Mouse (Mus musculus) intestine, postnatal 0 days (tissue): ENCODE results near the gene Aloxe3. TPM values are rescaled to one million over a fixed set of nuclear protein-coding genes. Genes with fewer than 3 reads are reported as not detected.

Experiments
- ATAC-seq: fragments of 200-750 bp; cut with Nextera tagmentation; 2 replicates; pipeline ENCODE4 v1.8.0; 2017; ENCODE audit warnings: mild to moderate bottlenecking, moderate TSS enrichment, moderate library complexity
- H3K27ac ChIP-seq: fragments of 300-500 bp; sonication (generic); 2 replicates; pipeline ENCODE4 v1.5.1; 2014; ENCODE audit warnings: mild to moderate bottlenecking, low read depth, low read length, moderate library complexity
- H3K27me3 ChIP-seq: fragments of 300-500 bp; sonication (generic); replicated peaks from 2 replicates; pipeline ENCODE4 v1.6.1; 2014; ENCODE audit warnings: low read length, mixed read lengths; ENCODE audit not compliant: control insufficient read depth, insufficient read depth
- H3K36me3 ChIP-seq: fragments of 300-500 bp; sonication (generic); 2 replicates; pipeline ENCODE4 v1.6.1; 2014; ENCODE audit warnings: mild to moderate bottlenecking, moderate library complexity; ENCODE audit not compliant: control insufficient read depth, insufficient read depth
- H3K4me1 ChIP-seq: fragments of 300-500 bp; sonication (generic); replicated peaks from 2 replicates; pipeline ENCODE4 v1.6.1; 2014; ENCODE audit warnings: antibody characterized with exemption, low read length, mixed read lengths; ENCODE audit not compliant: control insufficient read depth, insufficient read depth
- H3K4me2 ChIP-seq: fragments of 300-500 bp; sonication (generic); replicated peaks from 2 replicates; pipeline ENCODE4 v1.6.1; 2014; ENCODE audit warnings: low read depth, mild to moderate bottlenecking, moderate library complexity
- H3K4me3 ChIP-seq: fragments of 300-500 bp; sonication (generic); 2 replicates; pipeline ENCODE4 v1.5.1; 2014; ENCODE audit warnings: low read depth, low read length
- H3K9ac ChIP-seq: fragments of 300-500 bp; sonication (generic); 2 replicates; pipeline ENCODE4 v1.6.1; 2014; ENCODE audit warnings: mild to moderate bottlenecking, low read depth, low read length
- H3K9me3 ChIP-seq: fragments of 300-500 bp; sonication (generic); 2 replicates; pipeline ENCODE4 v1.6.1; 2016; ENCODE audit warnings: mixed run types; ENCODE audit not compliant: control insufficient read depth
- CTCF ChIP-seq: sonication (generic); IDR thresholded peaks from 2 replicates; pipeline ENCODE4 v1.5.1; 2016; ENCODE audit warnings: low read depth, mild to moderate bottlenecking, control low read depth, antibody characterized with exemption, moderate library complexity
- WGBS: fragments of 180-500 bp; shearing (Covaris S2); extraction: QIAGEN DNeasy Blood & Tissue Kit; methylation state at CpG from one replicate; pipeline ENCODE4 v1.1.7; 2014; 5-methylcytosine and 5-hydroxymethylcytosine counted together
- polyA plus RNA-seq: library from polyadenylated mRNA; unstranded; fragments of >200 nt; fragmentation: Nextera tagmentation; extraction: Ambion mirVana; gene quantifications from 2 replicates; pipeline ENCODE4 v1.2.1, GENCODE M21; 2015

The Aloxe3 gene
- polyA plus RNA-seq: 0.31 and 0.82 TPM in 2 replicates

DNA sequence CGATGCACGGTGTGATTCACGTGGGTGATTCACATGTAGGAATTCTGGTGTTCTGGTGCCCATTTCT lies at the start of gene Aloxe3:
Gene Aloxe3, plus strand, starts transcription at position 45 of the 67 bp plus-strand sequence.
- peak within 1 kb of the TSS; percentile 90 for H3K4me2 ChIP-seq
- peak within 1 kb of the TSS; percentile 70 for H3K27ac ChIP-seq
- TF ChIP-seq CTCF: no peak
- H3K4me1 ChIP-seq: 0 out of 2 replicates have a peak, but pooled peaks cover 6% of the 10 kb centered on the region
- peaks cover 7% of the 10 kb centered on the region; the same call in 1 of the 2 replicates for H3K27me3 ChIP-seq
- H3K4me3 ChIP-seq: peak within 1 kb of the TSS; percentile 65
- ATAC-seq: no peak
- no peaks in the 10 kb centered on the region for H3K9me3 ChIP-seq
- H3K36me3 ChIP-seq: no peaks in the 10 kb centered on the region
- 4% methylated on average over 3 of the region's 3 CpGs for WGBS
- peak within 1 kb of the TSS; percentile 40 for H3K9ac ChIP-seq

DNA sequence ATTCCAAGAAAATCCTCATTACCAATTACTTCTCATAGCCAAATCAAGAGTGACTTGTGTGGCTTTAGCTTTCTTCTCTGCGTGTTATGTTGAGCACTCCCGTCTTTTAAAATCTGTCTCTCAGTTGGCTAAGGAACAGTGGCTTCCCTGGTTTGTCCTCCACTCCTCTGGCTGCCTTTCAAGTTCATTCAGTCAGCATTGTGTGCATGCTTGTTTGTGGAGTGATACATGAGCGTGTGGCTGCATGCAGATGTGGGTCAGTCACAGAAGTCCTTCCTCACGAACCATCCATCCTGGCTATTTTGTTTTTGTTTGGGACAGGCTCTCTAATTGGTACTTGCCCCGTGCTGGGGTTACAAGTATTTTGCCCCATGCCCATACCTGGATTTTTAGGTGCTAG lies 49.1 kb upstream of the Aloxe3 start:
- Histone ChIP-seq H3K9ac (no peak overlapping the region), H3K4me1 (no peaks in the 10 kb centered on the region), H3K4me3 (no peak overlapping the region), H3K36me3 (no peaks in the 10 kb centered on the region), H3K4me2 (no peak overlapping the region), H3K9me3 (no peaks in the 10 kb centered on the region), H3K27ac (no peak overlapping the region), H3K27me3 (no peaks in the 10 kb centered on the region)
- no peak for TF ChIP-seq CTCF
- no peak for ATAC-seq
- 85% methylated on average over 5 of the region's 5 CpGs for WGBS

DNA sequence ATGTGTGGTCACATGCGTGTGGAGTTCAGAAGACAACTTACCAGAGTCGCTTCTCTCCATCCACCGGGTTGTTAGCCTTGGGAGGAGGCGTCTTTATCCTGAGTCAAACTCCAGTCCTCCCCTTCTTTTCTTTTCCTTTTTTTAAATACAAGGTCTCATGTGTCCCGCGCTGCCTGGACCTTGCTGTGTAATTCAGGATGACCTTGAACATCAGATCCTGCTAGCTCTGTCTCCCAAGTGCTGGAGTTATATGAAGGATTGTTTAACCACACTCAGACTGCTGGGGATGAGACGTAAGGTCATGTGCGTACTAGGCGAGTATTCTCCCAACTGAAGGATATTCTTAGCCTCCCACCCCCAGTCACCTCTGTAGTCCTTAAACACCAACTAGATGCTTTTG lies 48.4 kb upstream of the Aloxe3 start:
- no peak overlapping the region for H3K4me2 ChIP-seq
- no peak for TF ChIP-seq CTCF
- no peaks in the 10 kb centered on the region for H3K4me1 ChIP-seq
- no peak for ATAC-seq
- WGBS: 71% methylated on average over 9 of the region's 9 CpGs
- no peaks in the 10 kb centered on the region for H3K9me3 ChIP-seq
- no peak overlapping the region for H3K4me3 ChIP-seq
- no peak overlapping the region for H3K9ac ChIP-seq
- no peaks in the 10 kb centered on the region for H3K27me3 ChIP-seq
- H3K36me3 ChIP-seq: no peaks in the 10 kb centered on the region
- no peak overlapping the region for H3K27ac ChIP-seq

DNA sequence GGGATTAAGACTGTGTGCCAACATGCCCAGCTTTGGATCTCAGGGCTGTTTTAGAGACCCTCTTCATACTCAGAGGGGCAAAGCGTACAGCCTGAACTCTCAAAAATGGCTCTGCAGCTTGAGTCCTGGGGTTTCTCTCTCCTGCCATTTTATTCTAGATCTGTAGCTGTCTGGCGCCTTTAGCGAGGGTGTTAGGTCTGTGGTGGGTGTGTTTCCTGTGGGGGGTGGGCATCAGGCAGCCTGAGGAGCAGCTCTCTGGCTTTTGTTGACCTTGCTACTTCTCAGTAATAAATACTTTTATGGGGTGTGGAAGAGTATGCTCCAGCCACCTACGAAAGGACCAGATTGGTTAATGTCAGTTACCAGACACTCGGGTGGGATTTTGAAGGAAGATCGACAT lies 47.7 kb upstream of the Aloxe3 start:
- no peaks in the 10 kb centered on the region for H3K9me3 ChIP-seq
- TF ChIP-seq CTCF: no peak
- H3K27me3 ChIP-seq: no peaks in the 10 kb centered on the region
- H3K4me2 ChIP-seq: no peak overlapping the region
- H3K36me3 ChIP-seq: no peaks in the 10 kb centered on the region
- no peak overlapping the region for H3K9ac ChIP-seq
- WGBS: 62% methylated on average over 6 of the region's 6 CpGs
- ATAC-seq: no peak
- no peak overlapping the region for H3K27ac ChIP-seq
- H3K4me3 ChIP-seq: no peak overlapping the region
- H3K4me1 ChIP-seq: no peaks in the 10 kb centered on the region

DNA sequence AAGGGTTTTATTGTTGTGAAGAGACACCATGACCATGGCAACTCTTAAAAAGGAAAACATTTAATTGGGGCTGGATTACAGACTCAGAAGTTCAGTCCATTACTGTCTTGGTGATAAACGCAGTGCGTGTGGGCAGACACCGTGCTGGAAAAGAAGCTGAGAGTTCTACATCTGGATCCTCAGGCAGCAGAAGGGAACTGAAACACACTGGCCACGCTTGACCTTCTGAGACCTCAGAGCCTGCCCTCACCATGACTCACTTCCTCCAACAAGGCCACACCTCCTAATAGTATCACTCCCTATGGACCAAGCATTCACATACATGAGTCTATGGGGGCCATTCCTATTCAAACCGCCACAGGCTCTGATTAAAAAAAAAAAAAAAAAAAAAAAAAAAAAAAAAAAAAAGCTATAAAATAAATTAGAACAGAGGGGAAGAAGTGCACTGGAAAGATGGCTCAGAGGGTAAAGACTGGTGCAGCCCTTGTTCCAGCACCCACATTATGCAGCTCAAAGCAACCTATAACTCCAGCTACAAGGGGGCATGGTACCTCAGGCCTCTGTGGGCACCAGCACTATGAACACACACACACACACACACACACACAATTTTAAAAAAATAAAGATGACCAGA lies 46.8 kb upstream of the Aloxe3 start:
- Histone ChIP-seq H3K9me3 (no peaks in the 10 kb centered on the region), H3K9ac (no peak overlapping the region), H3K36me3 (no peaks in the 10 kb centered on the region), H3K4me3 (no peak overlapping the region), H3K4me2 (no peak overlapping the region), H3K4me1 (no peaks in the 10 kb centered on the region), H3K27ac (no peak overlapping the region), H3K27me3 (no peaks in the 10 kb centered on the region)
- no peak for TF ChIP-seq CTCF
- WGBS: 72% methylated on average over 5 of the region's 5 CpGs
- no peak for ATAC-seq

DNA sequence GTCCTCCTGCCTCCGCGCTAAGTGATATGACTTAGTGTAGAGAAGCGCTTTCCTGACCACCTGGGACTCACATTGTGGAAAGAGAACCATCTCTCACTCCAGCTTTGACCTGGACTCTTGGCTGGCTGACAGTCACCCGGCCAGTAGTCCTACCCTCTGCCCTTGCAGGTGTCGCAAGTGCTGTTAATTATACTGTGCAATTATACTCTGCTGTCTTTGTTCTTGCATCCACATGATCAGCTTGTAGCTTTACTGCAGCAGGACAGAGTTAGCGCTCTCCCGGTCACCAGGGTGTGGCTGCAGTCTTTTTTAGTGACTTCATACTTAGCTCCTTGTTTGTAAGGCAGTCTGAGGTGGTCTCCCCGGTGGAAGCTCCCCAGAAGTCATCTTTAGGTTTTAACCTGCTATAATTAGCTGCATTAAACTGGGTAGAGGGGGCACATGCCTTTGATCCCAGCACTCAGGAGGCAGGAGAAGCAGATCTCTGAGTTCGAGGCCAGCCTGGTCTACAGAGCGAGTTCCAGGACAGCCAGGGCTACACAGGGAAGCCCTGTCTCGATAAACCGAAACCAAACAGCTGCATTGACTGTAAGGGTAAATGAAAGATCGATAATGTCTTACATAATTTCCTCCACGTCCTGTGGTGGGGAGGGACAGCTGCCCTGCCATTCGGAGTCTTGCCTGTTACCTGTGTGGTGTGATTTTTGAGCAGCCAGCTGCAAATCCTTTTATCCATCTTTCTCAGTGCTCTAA lies 45.4 kb upstream of the Aloxe3 start:
- Histone ChIP-seq H3K4me2 (no peak overlapping the region; the same call in 1 of the 2 replicates), H3K27me3 (no peaks in the 10 kb centered on the region), H3K4me1 (no peaks in the 10 kb centered on the region), H3K4me3 (no peak overlapping the region), H3K27ac (peak overlapping the region; percentile 78), H3K9ac (no peak overlapping the region), H3K9me3 (no peaks in the 10 kb centered on the region), H3K36me3 (no peaks in the 10 kb centered on the region)
- WGBS: 63% methylated on average over 15 of the region's 15 CpGs
- peak; percentile 83 for ATAC-seq
- TF ChIP-seq CTCF: no peak
